ENCODE assay signal across 17 mouse cellular contexts in genomic region chr5:44159231-44159630, GRCm38 (mm10). TPM values are rescaled to one million over a fixed set of nuclear protein-coding genes. Genes with fewer than 3 reads are reported as not detected.
DNase-seq lines count a peak whose midpoint lies in the region; ATAC-seq lines count a peak whose summit lies in the region.
"Had no signal": no experiment of that assay in that cellular context is flagged by ENCODE, and none has a peak within 500 bp of the region (broad histone marks: within the 10 kb centered on the region; RNA-seq: fewer than 3 reads in every experiment).

No protein-coding gene starts in this region.

- no peak for DNase-seq in cerebellum, adult 11 months
- peak; percentile 56 for DNase-seq in cerebellum, adult 9-10 months
- DNase-seq in cerebellum, postnatal 4 days (ENCODE audit: low spot score in 2 of 2) = no peak
- DNase-seq in heart, adult 11 months = peak; percentile 43
- no peak for DNase-seq in heart, postnatal 4 days
- DNase-seq in brain, adult 2 months (ENCODE audit: low read depth, low spot score) = peak; percentile 72
- DNase-seq: adrenal gland, adult 8-10 months; adrenal gland, postnatal 14 days; adrenal gland, postnatal 36 days; B cell, adult 2 months; embryo, embryonic 11 days had no signal

- peak; percentile 64; the same call in 1 of the 2 replicates for ATAC-seq in cerebellum, adult (ENCODE audit: insufficient number of reproducible peaks, low FRiP score, low TSS enrichment)
- ATAC-seq: activated CD4-positive, CD25-positive, alpha-beta regulatory T cell, adult 4 months; CD4-positive, CD25-positive, alpha-beta regulatory T cell, adult 4 months; forebrain, embryonic 14.5 days; forebrain, embryonic 16.5 days; Patski had no signal

RNA-seq across cellular contexts. Expression of gene Prom1, which starts 57.4 kb away (rescaled TPM):
- total RNA-seq in heart, postnatal 4 days (2021) = 1 to 10 TPM; 3.8 to 4.3 TPM

Comparison
In these comparisons a context has a peak if more than half of its experiments do, and no peak if none do; other contexts are left out.
1. DNase-seq: peak in cerebellum, adult 9-10 months (single experiment), heart, adult 11 months (single experiment) and brain, adult 2 months (single experiment); none in cerebellum, adult 11 months (single experiment), cerebellum, postnatal 4 days (0 of 2) and heart, postnatal 4 days (single experiment).